ENCODE assay signal across 16 mouse cellular contexts in genomic region chr2:167324151-167324930, GRCm38 (mm10). TPM values are rescaled to one million over a fixed set of nuclear protein-coding genes. Genes with fewer than 3 reads are reported as not detected.
DNase-seq lines count a peak whose midpoint lies in the region; ATAC-seq and TF ChIP-seq lines count a peak whose summit lies in the region.
"Had no signal": no experiment of that assay in that cellular context is flagged by ENCODE, and none has a peak within 500 bp of the region (broad histone marks: within the 10 kb centered on the region; RNA-seq: fewer than 3 reads in every experiment).

No protein-coding gene starts in this region.

- H3K9me3 ChIP-seq in hindbrain, embryonic 13.5 days: no peaks in the 10 kb centered on the region
- no peaks in the 10 kb centered on the region for H3K9me3 ChIP-seq in hindbrain, embryonic 10.5 days
- no peaks in the 10 kb centered on the region for H3K9me3 ChIP-seq in limb, embryonic 10.5 days (replicated peaks)
- no peaks in the 10 kb centered on the region for H3K9me3 ChIP-seq in midbrain, postnatal 0 days (ENCODE audit: low read length)
- H3K9me3 ChIP-seq: intestine, embryonic 15.5 days; midbrain, embryonic 12.5 days; neural tube, embryonic 12.5 days had no signal

- no peak for ATAC-seq in hindbrain, embryonic 13.5 days (ENCODE audit: low FRiP score)
- ATAC-seq in midbrain, postnatal 0 days (ENCODE audit: low FRiP score): no peak
- ATAC-seq: CD4-positive, CD25-positive, alpha-beta regulatory T cell, adult 4 months; forebrain, embryonic 14.5 days; intestine, embryonic 15.5 days had no signal

- no peaks in the 10 kb centered on the region for H3K36me3 ChIP-seq in hindbrain, embryonic 13.5 days
- H3K36me3 ChIP-seq in hindbrain, embryonic 10.5 days: no peaks in the 10 kb centered on the region
- H3K36me3 ChIP-seq in limb, embryonic 10.5 days: no peaks in the 10 kb centered on the region
- H3K36me3 ChIP-seq in midbrain, postnatal 0 days (ENCODE audit: insufficient read depth, low read length): no peaks in the 10 kb centered on the region
- H3K36me3 ChIP-seq: intestine, embryonic 15.5 days; midbrain, embryonic 12.5 days; neural tube, embryonic 12.5 days had no signal

- no peak for DNase-seq in hindbrain, embryonic 10.5 days (ENCODE audit: low spot score)
- no peak for DNase-seq in layer of hippocampus, adult 2 months (ENCODE audit: low spot score in 2 of 2)
- no peak for DNase-seq in layer of hippocampus, postnatal 10 days (ENCODE audit: low spot score in 2 of 2)
- DNase-seq in limb, embryonic 10.5 days (ENCODE audit: low spot score): no peak
- no peak for DNase-seq in midbrain, postnatal 0 days (ENCODE audit: low spot score)
- no peak for DNase-seq in spleen, postnatal 4 days (ENCODE audit: low spot score in 2 of 2)
- DNase-seq: adrenal gland, adult 2 months; cerebellum, adult 9-10 months; retina, postnatal 1 day; thymus, adult 2 months had no signal

- H3K27ac ChIP-seq in hindbrain, embryonic 13.5 days: peak overlapping the region; percentile 52; the same call in 1 of the 2 replicates
- H3K27ac ChIP-seq in hindbrain, embryonic 10.5 days: no peak overlapping the region
- peak overlapping the region; percentile 74 for H3K27ac ChIP-seq in layer of hippocampus, adult 2 months
- H3K27ac ChIP-seq in limb, embryonic 10.5 days: peak overlapping the region; percentile 37; the same call in 1 of the 2 replicates
- 0 out of 2 replicates have a peak overlapping the region, but pooled peaks have one; percentile 38 for H3K27ac ChIP-seq in midbrain, postnatal 0 days (ENCODE audit: low read depth, low read length)
- H3K27ac ChIP-seq: intestine, embryonic 15.5 days; midbrain, embryonic 12.5 days; neural tube, embryonic 12.5 days had no signal

- 64% methylated on average over 10 of the region's 10 CpGs for whole genome bisulfite sequencing in hindbrain, embryonic 13.5 days
- WGBS in hindbrain, embryonic 10.5 days: 85% methylated on average over 10 of the region's 10 CpGs
- 88% methylated on average over 10 of the region's 10 CpGs for WGBS in limb, embryonic 10.5 days
- WGBS in midbrain, postnatal 0 days: 47% methylated on average over 10 of the region's 10 CpGs

- no peaks in the 10 kb centered on the region for H3K27me3 ChIP-seq in hindbrain, embryonic 13.5 days
- H3K27me3 ChIP-seq in hindbrain, embryonic 10.5 days (ENCODE audit: insufficient read depth, poor library complexity, severe bottlenecking): no peaks in the 10 kb centered on the region
- H3K27me3 ChIP-seq in limb, embryonic 10.5 days (ENCODE audit: low read depth, poor library complexity, severe bottlenecking): no peaks in the 10 kb centered on the region
- H3K27me3 ChIP-seq in midbrain, postnatal 0 days (ENCODE audit: insufficient read depth, low read length): no peaks in the 10 kb centered on the region
- H3K27me3 ChIP-seq: intestine, embryonic 15.5 days; midbrain, embryonic 12.5 days; neural tube, embryonic 12.5 days had no signal

- H3K4me2 ChIP-seq in hindbrain, embryonic 13.5 days: no peak overlapping the region
- H3K4me2 ChIP-seq in midbrain, postnatal 0 days (ENCODE audit: low read depth, low read length, poor library complexity, severe bottlenecking): no peak overlapping the region
- H3K4me2 ChIP-seq: intestine, embryonic 15.5 days; midbrain, embryonic 12.5 days; neural tube, embryonic 12.5 days had no signal

- no peak overlapping the region for H3K4me3 ChIP-seq in hindbrain, embryonic 13.5 days
- no peak overlapping the region for H3K4me3 ChIP-seq in hindbrain, embryonic 10.5 days
- H3K4me3 ChIP-seq in layer of hippocampus, adult 2 months: no peak overlapping the region
- no peak overlapping the region for H3K4me3 ChIP-seq in limb, embryonic 10.5 days
- no peak overlapping the region for H3K4me3 ChIP-seq in midbrain, postnatal 0 days (ENCODE audit: low read depth, low read length)
- H3K4me3 ChIP-seq: intestine, embryonic 15.5 days; midbrain, embryonic 12.5 days; neural tube, embryonic 12.5 days had no signal

- peaks cover 39% of the 10 kb centered on the region for H3K4me1 ChIP-seq in hindbrain, embryonic 13.5 days (replicated peaks)
- H3K4me1 ChIP-seq in hindbrain, embryonic 10.5 days (replicated peaks): peaks cover 27% of the 10 kb centered on the region
- H3K4me1 ChIP-seq in limb, embryonic 10.5 days: peaks cover 18% of the 10 kb centered on the region
- peaks cover 7% of the 10 kb centered on the region; the same call in 1 of the 2 replicates for H3K4me1 ChIP-seq in midbrain, postnatal 0 days (ENCODE audit: insufficient read depth, low read length)

- no peak overlapping the region for H3K9ac ChIP-seq in hindbrain, embryonic 13.5 days
- 0 out of 2 replicates have a peak overlapping the region, but pooled peaks have one; percentile 1 for H3K9ac ChIP-seq in midbrain, postnatal 0 days (replicated peaks; ENCODE audit: low read length, poor library complexity, severe bottlenecking)
- H3K9ac ChIP-seq: intestine, embryonic 15.5 days; midbrain, embryonic 12.5 days; neural tube, embryonic 12.5 days had no signal

- no peak for TF ChIP-seq CTCF in layer of hippocampus, adult 2 months (conservative IDR thresholded peaks at IDR 0.05)
- no peak for TF ChIP-seq CTCF in midbrain, postnatal 0 days (IDR thresholded peaks at IDR 0.05)

RNA-seq across cellular contexts. Expression of gene B4galt5, which starts 24.6 kb away (rescaled TPM):
- 12.3 and 12.5 TPM in 2 replicates for polyA plus RNA-seq in hindbrain, embryonic 13.5 days (2015; fragmentation: Nextera tagmentation; extraction: Ambion mirVana)
- 8.4 and 10.6 TPM in 2 replicates for polyA plus RNA-seq in hindbrain, embryonic 10.5 days (2016; fragmentation: Nextera tagmentation; extraction: Ambion mirVana)
- total RNA-seq in layer of hippocampus, adult 2 months (2021): 10 to 100 TPM; 38.1 to 43.9 TPM
- 10 to 100 TPM; 72.7 to 76.9 TPM for total RNA-seq in layer of hippocampus, postnatal 10 days (2021)
- polyA plus RNA-seq in limb, embryonic 10.5 days (2016; fragmentation: Nextera tagmentation; extraction: Ambion mirVana): 10.3 and 11.3 TPM in 2 replicates
- total RNA-seq in midbrain, postnatal 0 days (2014; rRNA removed): 64.1 and 88.3 TPM in 2 replicates
- polyA plus RNA-seq in midbrain, postnatal 0 days (2015; fragmentation: Nextera tagmentation; extraction: Ambion mirVana): 29.1 and 35.6 TPM in 2 replicates
